Mouse (Mus musculus) CH12.LX (cell line): ENCODE measurements around the gene Mcf2l.

Experiments
- BHLHE40 ChIP-seq: IDR thresholded peaks from 2 replicates; pipeline ENCODE4 v1.6.1; 2011; ENCODE audit warnings: mild to moderate bottlenecking, low read depth, low read length, improper control_type of control experiment
- CHD2 ChIP-seq: IDR thresholded peaks from 2 replicates; pipeline ENCODE4 v1.6.1; 2011; ENCODE audit warnings: low read length, improper control_type of control experiment
- CTCF ChIP-seq, 2 experiments: IDR thresholded peaks in 1 of 2; conservative IDR thresholded peaks in 1 of 2; 2 replicates each; pipeline ENCODE4 v1.5.1; 2011 to 2012; ENCODE audit warnings: low read depth in 2 of 2, low read length in 2 of 2, improper control_type of control experiment in 1 of 2, inconsistent platforms in 1 of 2, mild to moderate bottlenecking in 1 of 2, moderate library complexity in 1 of 2
- E2F4 ChIP-seq: IDR thresholded peaks from 2 replicates; pipeline ENCODE4 v1.6.1; 2011; ENCODE audit warnings: low read depth, low read length, improper control_type of control experiment; ENCODE audit not compliant: insufficient replicate concordance
- EP300 ChIP-seq: IDR thresholded peaks from 2 replicates; pipeline ENCODE4 v1.6.1; 2011; ENCODE audit warnings: low read length, improper control_type of control experiment
- GABPA ChIP-seq: IDR thresholded peaks from 2 replicates; pipeline ENCODE4 v1.6.1; 2012; ENCODE audit warnings: low read depth, low read length, improper control_type of control experiment, inconsistent platforms; ENCODE audit not compliant: insufficient replicate concordance
- JUND ChIP-seq: conservative IDR thresholded peaks from 2 replicates; pipeline ENCODE4 v1.6.1; 2011; ENCODE audit warnings: low read depth, low read length, improper control_type of control experiment
- MAFK ChIP-seq: IDR thresholded peaks from 2 replicates; pipeline ENCODE4 v1.6.1; 2011; ENCODE audit warnings: low read length, improper control_type of control experiment; ENCODE audit not compliant: insufficient replicate concordance
- MAZ ChIP-seq: IDR thresholded peaks from 2 replicates; pipeline ENCODE4 v1.6.1; 2012; ENCODE audit warnings: low read depth, mild to moderate bottlenecking, inconsistent platforms, low read length, improper control_type of control experiment, moderate library complexity
- POLR2A ChIP-seq: IDR thresholded peaks from 2 replicates; pipeline ENCODE4 v1.6.1; 2011; ENCODE audit warnings: low read depth, mild to moderate bottlenecking, improper control_type of control experiment, low read length
- RAD21 ChIP-seq: IDR thresholded peaks from 2 replicates; pipeline ENCODE4 v1.6.1; 2011; ENCODE audit warnings: low read depth, mild to moderate bottlenecking, low read length, improper control_type of control experiment, moderate library complexity
- SIN3A ChIP-seq: IDR thresholded peaks from 2 replicates; pipeline ENCODE4 v1.6.1; 2012; ENCODE audit warnings: low read length, improper control_type of control experiment, inconsistent platforms

DNA sequence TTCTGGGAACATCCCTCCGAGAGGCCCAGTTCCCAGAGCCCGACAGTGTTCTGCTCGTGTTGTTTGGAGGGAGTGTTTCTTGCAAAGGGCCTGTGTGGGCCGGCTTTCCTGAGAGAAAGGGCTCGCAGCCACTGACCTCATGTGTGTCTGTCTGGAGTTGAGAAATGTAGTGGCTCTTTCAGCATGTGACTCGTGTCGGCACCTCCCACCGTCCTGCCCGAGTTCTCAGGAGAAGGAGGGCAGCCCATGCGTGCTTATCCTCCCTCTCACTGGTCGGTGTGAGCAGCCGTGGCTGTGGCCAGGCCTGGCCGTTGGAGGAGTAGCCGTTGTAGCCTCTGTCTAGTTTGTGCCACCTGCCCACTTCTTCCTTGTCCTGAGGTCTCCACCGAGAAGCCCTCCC, 17.6 kb upstream of the Mcf2l start:
- no peak for TF ChIP-seq CTCF (conservative IDR thresholded peaks at IDR 0.05 in 1 of 2, IDR thresholded peaks at IDR 0.05 in 1 of 2; ENCODE audit: low read depth in 2 of 2, low read length in 2 of 2)
- no peak for TF ChIP-seq POLR2A
- no peak for TF ChIP-seq JUND
- TF ChIP-seq RAD21 = no peak
- no peak for TF ChIP-seq EP300
- TF ChIP-seq MAZ = no peak
- no peak for TF ChIP-seq BHLHE40
- no peak for TF ChIP-seq GABPA
- TF ChIP-seq CHD2 = no peak
- no peak for TF ChIP-seq SIN3A
- no peak for TF ChIP-seq E2F4
- no peak for TF ChIP-seq MAFK
